Mouse (Mus musculus): ENCODE measurements around the gene Txnrd2. TPM values are rescaled to one million over a fixed set of nuclear protein-coding genes. Genes with fewer than 3 reads are reported as not detected.

Txnrd2 gene
- polyA plus RNA-seq, 3 experiments from 2014 or later, result 15.9 to 21.2 (median 20.4) TPM

DNA sequence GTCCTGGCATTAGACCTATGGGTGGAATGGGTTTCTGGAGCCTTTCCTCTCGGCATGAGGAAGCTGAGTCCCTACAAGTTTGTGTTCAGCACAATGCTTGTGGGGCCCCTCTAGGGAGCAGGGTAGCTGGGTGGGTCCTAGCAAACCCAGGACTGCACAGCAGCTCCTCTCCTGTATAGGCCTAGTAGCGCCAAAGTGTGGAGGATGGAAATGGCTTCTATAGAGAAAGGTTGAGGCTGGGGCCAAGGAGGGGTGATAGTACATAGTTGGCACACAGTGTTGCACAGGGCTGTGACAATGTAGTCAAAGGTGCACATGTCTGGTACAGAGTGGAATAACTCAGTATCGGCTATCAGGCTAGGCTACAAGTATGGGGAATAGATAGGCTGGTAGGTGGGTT, 32.1 kb upstream of the Txnrd2 start:
- ATAC-seq, result no peak

DNA sequence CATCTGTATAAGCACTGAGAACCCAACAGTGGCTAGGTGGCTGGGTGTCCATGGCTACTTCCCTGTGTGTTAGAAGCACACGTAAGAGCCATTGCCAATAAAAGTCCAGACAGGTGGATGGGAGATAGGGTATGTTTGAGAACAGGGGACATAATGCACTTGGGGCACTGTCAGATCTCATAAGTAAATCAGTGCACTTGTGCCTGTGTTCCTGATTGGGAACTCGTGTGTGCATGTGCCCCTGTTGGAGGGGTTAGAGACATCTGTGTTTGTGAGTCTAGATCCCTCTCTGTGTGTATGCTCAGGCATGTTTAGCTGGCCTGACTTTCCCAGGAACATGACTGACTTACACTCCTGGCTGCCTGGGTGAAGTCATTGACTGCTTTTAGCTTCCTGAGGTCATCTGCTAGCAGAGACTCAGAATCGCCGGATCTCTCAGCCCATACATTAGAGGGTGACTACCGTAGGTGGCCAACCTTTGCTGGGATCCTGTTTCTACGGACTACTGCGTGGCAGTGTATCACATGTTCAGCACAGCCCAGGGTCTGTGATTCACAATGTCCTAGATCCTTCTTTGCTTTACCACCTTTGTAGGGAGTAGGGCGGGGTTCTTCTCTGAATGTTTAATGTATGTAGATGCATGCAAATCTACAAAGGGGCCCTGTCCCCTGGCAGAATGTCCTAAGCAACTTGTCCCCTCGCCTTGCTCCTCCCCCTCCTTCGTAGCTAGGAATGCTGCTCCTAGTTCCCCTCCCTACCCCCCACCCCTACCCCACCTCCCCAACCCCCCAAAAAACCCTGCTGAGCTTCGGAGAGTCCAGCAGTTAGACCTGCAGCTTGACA, 31.2 kb upstream of the Txnrd2 start:
- no peak for ATAC-seq

GRCm38 (mm10) chr16:18395620-18396036, 30.6 kb upstream of the Txnrd2 start:
- no peak for ATAC-seq

DNA sequence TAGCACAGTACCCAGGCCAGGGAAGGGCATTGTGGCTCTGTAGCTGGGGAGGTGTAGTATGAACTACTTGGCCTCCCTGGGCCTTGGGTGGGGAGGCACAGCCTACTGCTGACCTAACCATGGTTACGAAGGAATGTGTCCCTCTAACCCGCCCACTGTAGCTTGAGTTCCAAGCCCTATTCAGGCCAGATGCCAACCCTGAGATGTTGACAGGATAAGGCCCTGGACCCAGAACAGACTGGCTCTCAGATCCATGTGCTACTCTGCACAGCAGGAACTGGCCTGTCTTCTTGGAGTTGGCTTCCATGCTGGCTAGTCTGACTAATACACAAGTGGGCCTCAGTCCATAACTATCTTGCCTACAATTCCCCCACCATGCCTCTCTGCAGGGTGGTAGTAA, 30.0 kb upstream of the Txnrd2 start:
- no peak for ATAC-seq

DNA sequence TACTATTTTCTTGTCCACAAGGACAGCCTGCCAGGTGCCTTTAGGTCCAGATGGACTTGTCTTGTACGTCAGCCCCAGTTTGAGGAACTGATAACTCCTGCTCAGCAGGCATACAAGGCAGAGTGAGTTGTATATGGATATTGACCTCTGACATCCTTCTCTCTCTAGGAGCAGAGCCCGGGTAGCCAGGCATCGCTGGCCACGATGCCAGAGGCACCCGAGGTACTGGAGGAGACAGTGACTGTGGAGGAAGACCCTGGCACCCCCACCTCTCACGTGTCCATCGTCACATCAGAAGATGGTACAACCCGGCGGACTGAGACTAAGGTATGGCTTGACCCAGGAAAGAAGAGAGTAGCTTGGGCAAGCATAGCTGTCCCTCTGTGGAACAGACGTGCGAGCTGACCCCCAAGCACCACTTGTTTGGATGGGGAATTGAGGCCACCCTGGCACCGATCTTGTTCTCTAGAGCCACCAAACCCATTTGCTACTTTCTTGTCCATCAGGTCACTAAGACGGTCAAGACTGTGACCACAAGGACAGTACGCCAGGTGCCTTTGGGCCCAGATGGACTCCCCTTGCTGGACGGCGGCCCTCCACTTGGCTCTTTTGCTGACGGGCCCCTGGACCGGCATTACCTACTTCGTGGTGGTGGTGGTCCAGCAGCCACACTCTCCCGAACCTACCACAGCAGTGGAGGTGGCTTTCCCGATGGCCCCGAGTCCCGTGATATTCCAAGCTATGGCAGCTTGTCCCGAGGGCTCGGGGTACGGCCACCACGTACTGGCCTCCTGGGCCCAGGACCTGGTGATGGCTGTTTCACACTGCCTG, 29.2 kb upstream of the Txnrd2 start:
- ATAC-seq, result no peak

GRCm38 (mm10) chr16:18400028-18400427, 26.2 kb upstream of the Txnrd2 start:
- no peak for ATAC-seq

GRCm38 (mm10) chr16:18400472-18401216, 25.5 kb upstream of the Txnrd2 start:
- ATAC-seq, result no peak

DNA sequence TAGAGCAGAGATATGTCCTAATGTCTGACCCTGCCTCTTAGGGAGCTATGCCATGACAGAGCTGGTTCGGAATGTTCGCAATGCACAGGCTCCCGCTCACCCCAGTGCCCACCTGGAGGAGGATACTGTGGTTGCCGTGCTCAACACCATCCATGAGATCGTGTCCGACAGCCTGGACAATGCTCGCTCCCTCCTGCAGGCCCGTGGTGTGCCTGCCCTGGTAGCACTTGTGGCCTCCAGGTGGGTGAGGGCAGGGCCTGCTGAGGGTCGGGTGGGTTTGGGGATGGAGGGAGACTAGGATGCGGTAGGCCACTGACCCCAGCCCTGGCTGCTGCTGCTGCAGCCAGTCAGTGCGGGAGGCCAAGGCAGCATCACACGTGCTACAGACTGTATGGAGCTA, 22.9 kb upstream of the Txnrd2 start:
- ATAC-seq, result no peak

DNA sequence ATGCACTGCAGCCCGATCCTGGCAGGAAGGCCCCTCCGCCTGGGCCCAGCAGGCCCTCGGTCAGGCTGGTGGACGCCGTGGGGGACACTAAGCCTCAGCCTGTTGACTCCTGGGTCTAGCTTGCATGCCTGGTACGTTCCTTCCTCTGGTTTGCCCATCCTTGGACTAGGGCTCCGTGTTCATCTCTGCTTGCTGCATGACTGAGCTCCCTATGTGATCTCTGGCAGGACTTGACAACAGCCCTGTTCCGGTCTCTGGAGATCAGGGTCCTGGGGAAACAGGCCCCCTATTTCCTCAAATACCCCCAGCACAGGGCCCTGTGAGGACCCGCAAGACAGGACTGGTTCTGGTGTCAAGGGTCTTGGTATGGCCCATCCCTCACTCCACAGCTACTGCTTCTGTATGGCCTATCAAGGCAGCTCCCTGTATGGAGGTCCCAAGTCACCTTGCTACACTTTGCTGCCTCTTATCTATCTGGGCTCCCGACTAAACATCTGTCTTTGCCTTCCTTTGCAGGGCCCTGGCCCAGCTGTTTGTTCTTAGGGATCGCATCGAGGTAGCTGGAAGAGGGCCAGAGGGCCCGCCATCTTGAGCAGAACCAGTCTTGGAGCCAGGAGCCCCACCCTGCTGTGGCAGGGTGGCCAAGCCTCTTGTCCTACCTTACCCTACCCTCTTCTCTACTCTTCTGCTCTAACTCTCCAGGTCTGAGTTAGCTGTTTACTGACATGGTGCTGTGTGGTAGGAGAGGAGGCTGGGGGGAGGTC, 20.9 kb upstream of the Txnrd2 start:
- ATAC-seq, result no peak

- ATAC-seq, result no peak
These were observed 20.3 kb upstream of the Txnrd2 start for GRCm38 (mm10) chr16:18405876-18406275.

DNA sequence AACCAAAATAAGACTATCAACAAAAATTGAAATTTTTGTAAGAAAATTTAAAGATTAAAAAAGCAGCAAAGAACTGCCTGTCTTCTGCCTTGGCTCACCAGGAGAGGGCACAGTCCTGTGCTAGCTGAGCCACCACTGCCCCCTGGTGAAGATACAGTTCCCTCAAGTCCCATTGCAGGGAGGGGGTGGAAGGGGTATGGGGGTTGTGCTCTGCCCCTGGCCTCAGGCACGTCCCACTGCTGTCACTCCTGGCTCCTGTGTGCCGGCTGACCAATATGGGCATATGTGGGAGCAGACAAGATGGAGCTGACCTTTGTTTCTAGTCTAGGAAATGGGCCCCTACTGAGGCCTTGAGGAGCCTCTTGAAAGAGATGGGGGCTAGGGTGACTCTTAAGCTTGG, 19.9 kb upstream of the Txnrd2 start:
- no peak for ATAC-seq

DNA sequence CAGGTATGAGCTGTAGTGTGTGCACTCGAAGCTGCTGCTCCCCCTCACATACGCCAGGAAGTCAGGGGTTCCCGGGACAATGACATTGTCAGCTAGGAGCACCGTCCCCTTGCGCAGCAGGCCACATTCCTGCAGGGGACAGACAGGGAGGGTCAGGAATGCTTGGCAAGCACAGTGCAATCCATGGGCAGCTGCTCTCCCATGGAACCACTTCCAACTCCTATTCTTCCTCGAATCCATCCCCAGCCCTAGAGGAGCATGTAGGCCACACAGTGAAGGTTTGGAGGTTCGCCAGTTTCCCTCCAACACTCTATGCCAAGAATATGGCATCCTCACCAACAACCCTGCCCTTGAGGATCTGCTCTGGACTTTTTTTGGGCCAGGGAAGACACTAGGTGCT, 18.3 kb upstream of the Txnrd2 start:
- ATAC-seq, result no peak

DNA sequence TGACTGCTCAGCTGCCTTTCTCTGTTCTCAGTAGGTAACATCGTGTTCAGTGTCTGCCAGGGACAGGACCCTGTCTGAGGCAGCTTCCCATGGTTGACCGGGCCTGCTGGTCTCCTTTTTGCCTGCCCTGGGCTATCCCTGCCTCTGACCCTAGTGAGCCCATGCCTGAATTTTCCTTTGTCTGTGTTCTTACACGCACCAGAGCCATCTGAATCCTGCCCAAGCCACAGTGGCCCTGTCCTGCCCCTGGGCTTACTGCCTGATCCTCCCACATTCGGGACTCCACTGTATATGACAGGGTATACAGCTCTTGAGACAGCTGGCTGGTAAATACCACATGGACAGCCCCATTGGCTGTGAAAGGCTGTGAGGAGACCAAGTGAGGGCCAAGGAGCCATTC, 16.4 kb upstream of the Txnrd2 start:
- no peak for ATAC-seq

- no peak for ATAC-seq
These were observed 15.8 kb upstream of the Txnrd2 start for GRCm38 (mm10) chr16:18410418-18410817.

DNA sequence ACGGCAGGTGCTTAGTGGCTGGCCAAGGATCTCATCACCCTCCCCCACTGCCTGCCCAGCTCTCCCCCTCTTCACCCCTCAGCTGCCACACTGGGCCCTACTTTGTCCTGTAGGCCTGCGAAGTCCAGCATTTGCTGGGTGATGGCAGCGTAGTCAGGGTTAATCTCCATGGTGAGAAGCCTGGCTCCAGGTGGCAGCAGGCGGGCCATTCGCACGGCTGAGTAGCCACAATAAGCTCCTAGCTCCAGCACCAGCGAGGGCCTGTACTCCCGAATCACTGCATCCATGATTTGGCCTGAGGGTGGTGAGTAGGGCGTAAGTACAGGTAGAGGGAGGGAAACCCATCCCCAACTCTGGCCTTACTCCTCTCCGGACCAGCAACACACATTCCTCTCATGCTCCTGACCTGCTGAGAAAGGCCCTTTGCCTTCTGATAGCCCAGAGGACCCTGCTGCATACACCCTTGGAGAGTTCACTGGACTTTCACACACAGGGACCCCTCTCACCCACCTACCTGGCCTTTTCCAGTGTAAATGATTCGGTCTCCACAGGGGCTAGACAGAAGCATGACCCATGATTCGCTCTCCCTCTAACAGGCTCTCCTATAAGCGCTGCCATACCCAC, 15.0 kb upstream of the Txnrd2 start:
- no peak for ATAC-seq

- ATAC-seq, result no peak
These were observed 14.2 kb upstream of the Txnrd2 start for GRCm38 (mm10) chr16:18411802-18412476.

DNA sequence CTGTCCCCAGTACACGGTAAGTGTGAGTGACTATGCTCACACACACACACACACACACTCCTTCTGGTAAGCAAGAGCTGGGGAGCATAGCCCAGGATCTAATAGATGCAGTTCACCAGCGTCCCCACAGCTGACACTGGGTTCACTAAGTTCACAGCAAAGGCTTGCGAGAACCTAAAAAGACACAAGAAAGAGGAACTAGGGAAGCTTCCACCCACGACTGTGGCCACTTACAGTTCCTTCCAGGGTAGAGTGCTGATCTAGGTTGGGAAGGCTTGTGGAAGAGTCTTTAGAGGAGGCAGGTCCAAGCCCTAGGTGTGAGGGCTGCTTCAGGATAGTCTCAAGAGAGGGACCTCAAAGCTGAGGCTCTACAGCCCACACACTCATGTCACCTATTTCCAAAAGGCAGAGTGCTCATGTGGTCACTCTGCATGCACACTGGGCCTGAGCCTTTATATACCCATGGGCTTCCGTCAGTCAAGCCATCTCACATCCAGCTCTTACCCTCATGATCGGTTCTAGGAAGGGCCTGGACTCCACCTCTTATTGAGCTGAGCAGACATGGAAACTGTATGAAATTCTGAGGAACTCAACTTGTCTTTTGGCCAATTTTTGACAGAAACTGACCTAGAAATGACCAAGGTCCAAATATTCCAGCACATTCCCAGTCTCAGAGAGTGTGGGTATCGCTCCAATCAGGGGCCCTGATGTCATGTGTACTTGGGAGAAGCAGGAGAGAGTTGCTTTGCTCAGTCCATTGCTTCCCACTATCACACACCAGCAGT, 13.0 kb upstream of the Txnrd2 start:
- no peak for ATAC-seq

DNA sequence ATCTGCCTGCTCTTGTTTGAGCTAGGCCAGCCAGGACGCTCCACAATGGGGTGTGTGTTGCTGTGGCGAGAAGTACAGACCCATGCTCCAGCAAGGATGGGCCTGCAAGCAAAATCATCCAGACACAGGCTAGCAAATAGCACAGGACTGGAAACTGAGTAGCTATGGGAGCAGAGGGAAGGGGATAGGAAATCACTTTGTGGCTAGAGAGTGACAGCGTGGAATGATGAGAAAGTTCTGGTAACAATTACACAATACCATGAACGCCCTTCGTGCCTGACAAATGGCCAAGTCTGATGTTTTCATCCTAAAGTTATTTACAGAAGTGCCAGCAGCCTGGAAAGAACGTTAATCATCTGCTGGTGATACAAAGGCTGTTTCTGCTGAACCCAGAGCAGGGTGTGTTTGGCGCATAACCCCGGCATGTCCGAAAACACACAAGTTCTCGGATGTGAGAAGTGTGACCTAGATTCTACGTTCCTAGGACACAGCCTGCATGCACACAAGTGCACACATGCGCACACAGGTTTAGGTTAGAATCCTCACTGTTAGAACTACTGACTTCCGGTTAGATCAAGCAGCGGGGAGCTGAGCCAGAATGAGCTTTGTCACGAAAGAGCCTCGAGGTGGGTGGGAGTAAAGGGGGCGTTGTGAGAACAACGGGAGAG, 10.0 kb upstream of the Txnrd2 start:
- peak; percentile 73 for ATAC-seq

DNA sequence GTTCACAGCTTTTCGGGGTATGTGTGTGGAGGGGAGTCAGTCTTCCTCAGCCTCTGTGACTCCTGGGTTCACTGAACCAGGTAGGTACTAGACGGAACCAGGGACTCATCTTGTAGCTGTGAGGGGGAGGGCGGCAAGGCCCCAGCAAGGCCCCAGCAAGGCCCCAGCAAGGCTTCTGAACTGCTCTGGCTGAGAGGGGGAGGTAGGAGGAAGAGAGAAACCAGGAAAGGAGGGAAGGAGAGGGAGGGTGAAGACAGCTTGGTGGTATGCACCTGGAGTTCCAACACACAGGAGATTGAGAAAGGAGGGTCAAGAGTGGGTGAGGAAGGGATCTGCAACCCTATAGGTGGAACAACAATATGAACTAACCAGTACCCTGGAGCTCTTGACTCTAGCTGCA, 9.3 kb upstream of the Txnrd2 start:
- no peak for ATAC-seq

GRCm38 (mm10) chr16:18417491-18417890, 8.7 kb upstream of the Txnrd2 start:
- no peak for ATAC-seq

Data from inflammation-experienced regulatory T-cells, adult 6 months (primary cell).